Mouse (Mus musculus): ENCODE measurements around the gene Olfr385. TPM values are rescaled to one million over a fixed set of nuclear protein-coding genes. Genes with fewer than 3 reads are reported as not detected.
"Not testable (repeated sequence)": the region's sequence is repeated elsewhere in the genome, so short reads cannot be mapped to it uniquely, and the experiment has no call there.

Olfr385 gene
- not detected for total RNA-seq (2021)
- long read RNA-seq, experiment 1, result 0 reads
- long read RNA-seq, experiment 2, result 0 reads

DNA sequence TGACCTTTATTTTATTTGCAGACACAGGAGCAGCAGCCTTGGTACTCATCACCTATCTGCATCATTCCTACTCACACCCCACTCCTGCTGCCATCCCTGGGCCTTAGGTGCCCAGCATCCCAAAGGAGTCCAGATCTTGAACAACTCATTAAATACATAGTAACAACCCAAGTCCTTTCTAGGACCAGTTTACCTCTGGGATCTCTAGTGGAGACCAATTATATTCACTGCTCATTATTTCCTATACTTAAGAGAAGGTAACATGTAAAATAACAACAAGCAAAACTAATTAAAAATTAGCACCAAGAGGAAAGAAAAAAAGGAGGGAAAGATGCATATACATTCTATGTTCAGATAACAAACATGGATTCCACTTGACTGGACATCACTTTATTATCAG lies at the start of gene Olfr385:
Gene Olfr385, minus strand, starts transcription at position 101 of the 400 bp plus-strand sequence.
- DNase-seq, result no peak

GRCm38 (mm10) chr11:73598294-73598693 lies 5.5 kb upstream of the Olfr385 start, which contains the start of gene Olfr384:
TSS of gene Olfr384 (plus strand) at chr11:73598594.
- DNase-seq, result no peak

DNA sequence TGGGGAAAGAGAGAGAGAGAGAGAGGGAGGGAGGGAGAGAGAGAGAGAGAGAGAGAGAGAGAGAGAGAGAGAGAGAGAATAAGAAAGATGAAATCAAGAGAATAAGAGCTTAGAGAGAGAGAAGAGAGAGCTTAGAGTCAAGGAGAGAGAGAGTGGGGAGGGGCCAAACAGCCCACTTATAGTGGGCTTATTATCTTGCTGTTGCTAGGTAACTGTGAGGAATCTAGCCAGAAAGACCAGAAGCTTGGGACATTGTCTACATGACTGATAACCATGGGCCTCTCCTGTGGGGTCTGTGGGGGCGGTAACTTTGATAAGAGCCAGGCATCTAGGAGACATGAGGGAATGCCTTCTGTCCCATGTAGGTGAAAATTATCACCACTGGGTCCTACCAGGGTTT lies 9.6 kb downstream of the Olfr385 start:
- not testable (repeated sequence) for DNase-seq

GRCm38 (mm10) chr11:73579871-73580270 lies 12.9 kb downstream of the Olfr385 start:
- DNase-seq, result no peak

Other genes with a start within 250 kb of the Olfr385 start
- gene Olfr20, start 242.2 kb downstream of the Olfr385 start, total RNA-seq (2021), result not detected
- gene Olfr376, start 221.8 kb downstream of the Olfr385 start, total RNA-seq (2021), result not detected
- gene Olfr1, start 193.4 kb downstream of the Olfr385 start, total RNA-seq (2021), result not detected
- not detected for gene Olfr378, start 164.5 kb downstream of the Olfr385 start, total RNA-seq (2021)
- not detected for gene Olfr380, start 135.5 kb downstream of the Olfr385 start, total RNA-seq (2021)
- gene Olfr381, start 101.4 kb downstream of the Olfr385 start, total RNA-seq (2021), result not detected
- gene Olfr382, start 75.8 kb downstream of the Olfr385 start, total RNA-seq (2021), result not detected
- not detected for gene Olfr384, start 5.6 kb upstream of the Olfr385 start, total RNA-seq (2021)
- not detected for gene Zfp735, start 95.8 kb upstream of the Olfr385 start, total RNA-seq (2021)
- not detected for gene Olfr389, start 187.7 kb upstream of the Olfr385 start, total RNA-seq (2021)
- gene Olfr390, start 190.0 kb upstream of the Olfr385 start, total RNA-seq (2021), result not detected
- not detected for gene Olfr391-ps, start 210.0 kb upstream of the Olfr385 start, total RNA-seq (2021)
- gene Olfr392, start 224.0 kb upstream of the Olfr385 start, total RNA-seq (2021), result not detected